Mouse (Mus musculus) C2C12 (cell line): ENCODE results near the gene Dgcr2. TPM values are rescaled to one million over a fixed set of nuclear protein-coding genes. Genes with fewer than 3 reads are reported as not detected.

ENCODE experiments used
- H3K27me3 ChIP-seq: one replicate; pipeline ENCODE4 v1.6.1; 2011; ENCODE audit not compliant: control insufficient read depth, insufficient read depth, insufficient read length
- H3K36me3 ChIP-seq: one replicate; pipeline ENCODE4 v1.6.1; 2011; ENCODE audit not compliant: control insufficient read depth, insufficient read depth
- H3K4me3 ChIP-seq: one replicate; pipeline ENCODE4 v1.5.1; 2011; ENCODE audit warnings: mild to moderate bottlenecking, control low read depth; ENCODE audit not compliant: poor library complexity, insufficient read depth, severe bottlenecking
- H3K79me2 ChIP-seq: one replicate; pipeline ENCODE4 v1.6.1; 2011; ENCODE audit not compliant: control insufficient read depth, insufficient read depth
- H3K79me3 ChIP-seq: one replicate; pipeline ENCODE4 v1.6.1; 2011; ENCODE audit warnings: low read depth, control low read depth
- H3ac ChIP-seq: one replicate; pipeline ENCODE3; 2011; ENCODE audit warnings: low read depth; ENCODE audit not compliant: control insufficient read depth, insufficient read length
- CEBPB ChIP-seq: IDR thresholded peaks from one replicate; pipeline ENCODE4 v1.6.1; 2011; ENCODE audit warnings: low read depth, mild to moderate bottlenecking, control low read depth, moderate library complexity
- CTCF ChIP-seq: IDR thresholded peaks from one replicate; pipeline ENCODE4 v1.5.1; 2011; ENCODE audit not compliant: control insufficient read depth, insufficient read depth, insufficient read length
- FOSL1 ChIP-seq: IDR thresholded peaks from one replicate; pipeline ENCODE4 v1.8.0; 2011; ENCODE audit warnings: mild to moderate bottlenecking, low read length; ENCODE audit not compliant: poor library complexity, insufficient read depth, severe bottlenecking
- MAX ChIP-seq: IDR thresholded peaks from one replicate; pipeline ENCODE4 v1.6.1; 2011; ENCODE audit warnings: mild to moderate bottlenecking, control low read depth
- MYOD1 ChIP-seq: IDR thresholded peaks from one replicate; pipeline ENCODE4 v1.6.1; 2011; ENCODE audit warnings: low read depth; ENCODE audit not compliant: control insufficient read depth, insufficient read length
- MYOG ChIP-seq: IDR thresholded peaks from one replicate; pipeline ENCODE4 v1.6.1; 2011; ENCODE audit not compliant: control insufficient read depth, insufficient read length; ENCODE audit errors: extremely low read depth
- USF1 ChIP-seq: IDR thresholded peaks from one replicate; pipeline ENCODE4 v1.6.1; 2011; ENCODE audit warnings: low read depth, mild to moderate bottlenecking, control low read depth, moderate library complexity
- polyA plus RNA-seq: library from polyadenylated mRNA; unstranded; fragments of >200 nt; fragmentation: generic; extraction: Trizol; gene quantifications from one replicate; pipeline ENCODE4 v1.2.1, GENCODE M21; 2012; ENCODE audit warnings: missing spikeins

Gene Dgcr2
- polyA plus RNA-seq, 1 experiment = 41.9 TPM

- Histone ChIP-seq H3K36me3 (peaks cover 74% of the 10 kb centered on the region), H3K4me3 (no peak overlapping the region), H3ac (no peak overlapping the region), H3K27me3 (no peaks in the 10 kb centered on the region), H3K79me3 (no peaks in the 10 kb centered on the region), H3K79me2 (no peaks in the 10 kb centered on the region)
- TF ChIP-seq MYOD1 (no peak), CTCF (no peak), MAX (no peak), USF1 (no peak), FOSL1 (no peak), MYOG (no peak), CEBPB (no peak)
Measured at GRCm38 (mm10) chr16:17851331-17851730, 47.0 kb downstream of the Dgcr2 start.

- H3K36me3 ChIP-seq = peaks cover 73% of the 10 kb centered on the region
- no peaks in the 10 kb centered on the region for H3K79me3 ChIP-seq
- H3ac ChIP-seq = no peak overlapping the region
- H3K4me3 ChIP-seq = no peak overlapping the region
- no peak for TF ChIP-seq MYOD1
- no peak for TF ChIP-seq CTCF
- TF ChIP-seq FOSL1 = no peak
- TF ChIP-seq CEBPB = no peak
- TF ChIP-seq MAX = no peak
- no peak for TF ChIP-seq USF1
- TF ChIP-seq MYOG = no peak
- no peaks in the 10 kb centered on the region for H3K79me2 ChIP-seq
- no peaks in the 10 kb centered on the region for H3K27me3 ChIP-seq
Measured at GRCm38 (mm10) chr16:17849486-17849885, 48.9 kb downstream of the Dgcr2 start.

DNA sequence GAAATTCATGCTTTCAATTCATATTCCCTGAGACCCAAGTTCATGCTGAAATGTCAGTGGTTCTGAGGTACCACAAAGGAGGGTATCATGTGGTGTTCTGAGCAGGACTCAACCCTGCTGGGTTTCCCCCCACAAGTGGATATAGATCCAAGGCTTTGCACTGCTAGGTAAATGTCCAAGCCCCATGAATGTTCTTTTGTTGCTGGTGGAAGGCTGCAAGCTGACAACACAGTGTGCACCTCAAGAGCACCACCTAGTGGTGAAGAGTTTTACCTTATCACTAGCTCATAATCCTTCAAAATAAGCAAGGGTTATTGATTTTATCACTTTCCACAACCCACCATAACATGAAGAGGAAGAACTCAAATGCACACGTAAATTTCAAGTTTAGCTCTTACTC, 49.4 kb downstream of the Dgcr2 start:
- TF ChIP-seq CTCF (no peak), FOSL1 (no peak), MYOD1 (no peak), CEBPB (no peak), MYOG (no peak)

DNA sequence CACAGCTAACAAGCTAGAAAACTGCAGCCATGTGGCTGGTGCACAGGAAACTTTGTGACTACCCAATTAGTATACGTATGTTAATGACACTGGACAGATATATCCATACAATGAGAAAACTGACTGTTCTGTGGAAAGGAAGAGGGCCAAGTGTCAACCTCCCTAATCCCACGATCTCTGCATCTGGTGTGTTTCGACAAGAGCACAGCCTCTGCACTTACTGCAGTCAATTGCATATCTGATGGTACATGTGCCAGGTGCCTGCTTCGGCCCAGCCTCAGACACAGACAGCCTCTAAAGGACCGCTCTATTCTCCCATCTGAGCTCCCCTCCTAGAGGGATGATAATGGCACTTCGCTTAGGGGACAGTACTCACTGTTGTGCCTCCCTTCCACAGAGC, 49.9 kb downstream of the Dgcr2 start:
- Histone ChIP-seq H3K36me3 (peaks cover 66% of the 10 kb centered on the region), H3K4me3 (no peak overlapping the region), H3K79me2 (no peaks in the 10 kb centered on the region), H3ac (no peak overlapping the region), H3K27me3 (no peaks in the 10 kb centered on the region), H3K79me3 (no peaks in the 10 kb centered on the region)
- TF ChIP-seq CEBPB (no peak), USF1 (no peak), FOSL1 (no peak), MAX (no peak), MYOG (no peak), MYOD1 (no peak), CTCF (no peak)

More for the DNA sequence above, 49.4 kb downstream of the Dgcr2 start:
- H3K79me2 ChIP-seq = no peaks in the 10 kb centered on the region
- no peaks in the 10 kb centered on the region for H3K27me3 ChIP-seq
- peaks cover 71% of the 10 kb centered on the region for H3K36me3 ChIP-seq
- no peaks in the 10 kb centered on the region for H3K79me3 ChIP-seq
- H3K4me3 ChIP-seq = no peak overlapping the region
- no peak overlapping the region for H3ac ChIP-seq

GRCm38 (mm10) chr16:17843701-17844365, 54.5 kb downstream of the Dgcr2 start:
- H3K4me3 ChIP-seq = no peak overlapping the region
- no peaks in the 10 kb centered on the region for H3K79me2 ChIP-seq
- no peaks in the 10 kb centered on the region for H3K79me3 ChIP-seq
- H3K36me3 ChIP-seq = peaks cover 55% of the 10 kb centered on the region
- no peak overlapping the region for H3ac ChIP-seq
- H3K27me3 ChIP-seq = no peaks in the 10 kb centered on the region
- TF ChIP-seq CEBPB (no peak), CTCF (no peak), MAX (no peak), FOSL1 (no peak), USF1 (no peak), MYOD1 (no peak), MYOG (no peak)

DNA sequence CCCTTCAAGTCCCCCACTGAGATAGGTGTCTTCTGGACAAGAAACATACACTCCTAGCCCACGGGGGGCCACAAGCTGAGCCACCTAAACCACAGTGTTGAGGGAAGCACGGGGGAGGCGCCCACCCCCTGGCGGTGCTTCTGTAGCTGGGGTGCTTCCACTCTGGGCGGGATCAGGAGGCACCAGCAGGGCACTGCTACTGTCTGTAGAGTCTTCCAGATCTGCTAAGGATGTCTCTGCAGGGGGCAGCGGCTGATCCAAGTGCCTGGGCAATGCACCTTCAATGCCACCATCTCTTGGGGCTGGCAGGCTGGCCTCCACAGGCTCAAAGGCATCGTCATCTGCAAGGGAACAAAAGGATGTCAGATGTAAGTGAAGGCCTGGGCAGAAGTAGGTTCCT, 55.9 kb downstream of the Dgcr2 start:
- H3K27me3 ChIP-seq = no peaks in the 10 kb centered on the region
- no peak for TF ChIP-seq MAX
- TF ChIP-seq USF1 = no peak
- TF ChIP-seq MYOD1 = no peak
- no peak for TF ChIP-seq CTCF
- TF ChIP-seq MYOG = no peak
- no peak for TF ChIP-seq CEBPB
- TF ChIP-seq FOSL1 = no peak
- peaks cover 43% of the 10 kb centered on the region for H3K36me3 ChIP-seq
- no peaks in the 10 kb centered on the region for H3K79me3 ChIP-seq
- no peak overlapping the region for H3K4me3 ChIP-seq
- H3ac ChIP-seq = no peak overlapping the region
- no peaks in the 10 kb centered on the region for H3K79me2 ChIP-seq
